Mouse (Mus musculus) c-Kit-negative CD71-positive TER-119-positive erythroid progenitor cells, embryonic 14.5 days (primary cell): ENCODE measurements around the gene Pitx2.

Experiments used
- DNase-seq: peaks from one replicate; pipeline ENCODE4 v3.0.0-alpha.2; 2013; ENCODE audit warnings: low read depth, low spot score

Pitx2 gene

GRCm38 (mm10) chr3:129216911-129217561 is 17.4 kb downstream of the Pitx2 start:
- DNase-seq, result no peak

DNA sequence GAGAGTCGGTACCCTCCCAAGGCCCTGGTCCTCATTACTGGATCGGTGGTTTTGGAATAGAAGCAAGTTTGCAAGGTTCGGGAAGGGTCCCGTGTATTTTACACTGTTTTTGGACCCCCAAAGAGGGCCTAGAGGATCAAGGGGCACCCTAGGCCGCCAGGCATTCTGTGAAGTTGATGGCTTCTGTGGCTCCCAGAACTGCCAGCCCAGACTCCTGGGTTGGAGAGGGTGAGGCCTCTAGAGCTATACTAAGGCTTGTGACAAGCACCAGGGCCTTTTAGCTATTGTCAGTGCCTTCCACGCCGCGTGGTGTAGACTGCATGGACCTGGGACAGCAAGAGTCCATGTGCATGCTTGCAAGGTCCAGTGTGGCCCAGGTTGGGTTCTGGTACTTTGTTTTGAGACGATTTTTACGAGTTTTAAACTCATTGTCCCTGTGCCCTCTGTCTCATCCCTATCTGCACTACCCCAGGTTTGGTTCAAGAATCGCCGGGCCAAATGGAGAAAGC is 18.2 kb downstream of the Pitx2 start:
- DNase-seq, result no peak

GRCm38 (mm10) chr3:129218371-129218921 is 18.8 kb downstream of the Pitx2 start:
- DNase-seq, result no peak

GRCm38 (mm10) chr3:129220086-129220670 is 20.5 kb downstream of the Pitx2 start:
- no peak for DNase-seq

GRCm38 (mm10) chr3:129220681-129221379 is 21.2 kb downstream of the Pitx2 start:
- no peak for DNase-seq

DNA sequence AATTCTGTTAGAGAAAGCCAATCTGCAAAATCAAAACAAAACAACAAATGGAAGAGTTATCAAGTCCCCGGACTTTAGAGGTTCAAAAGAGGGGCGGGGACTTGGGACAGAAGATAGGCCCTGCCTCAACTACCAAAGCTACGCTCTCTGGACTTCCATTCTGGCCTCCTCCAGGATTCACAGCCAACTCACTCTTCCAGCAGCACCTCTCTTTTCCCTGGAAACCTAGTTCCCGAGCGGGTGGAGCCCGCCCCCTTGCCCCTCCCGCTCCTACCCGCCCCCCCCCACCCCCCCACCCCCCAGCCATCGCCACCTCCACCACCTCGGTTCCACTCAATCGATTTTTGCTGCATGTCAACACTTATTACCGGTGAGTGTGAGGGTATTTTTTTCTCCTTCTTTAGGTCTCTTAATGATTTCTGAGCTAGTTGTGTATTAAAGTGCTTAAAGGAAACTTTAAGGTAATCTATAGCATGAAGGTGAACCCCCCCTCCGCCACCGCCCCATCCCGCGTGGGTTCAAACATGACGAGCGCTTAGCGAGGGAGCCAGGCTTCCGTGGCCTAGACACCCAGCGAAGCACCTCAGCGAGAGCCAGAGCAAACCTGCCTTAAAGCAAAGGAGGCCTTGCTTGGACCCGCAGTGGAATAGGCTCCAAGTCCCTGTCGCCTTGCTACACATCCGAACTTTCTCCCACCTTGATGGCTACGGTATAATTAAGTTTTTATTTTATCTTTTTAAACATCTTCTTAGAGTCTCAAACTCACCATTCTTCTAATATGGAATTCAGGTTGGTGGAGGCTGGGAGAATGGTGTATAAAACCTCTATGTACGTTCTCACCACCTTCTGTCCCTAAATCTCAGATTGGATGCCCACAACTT is 21.9 kb downstream of the Pitx2 start:
- DNase-seq, result no peak

GRCm38 (mm10) chr3:129222448-129223290 is 23.0 kb downstream of the Pitx2 start:
- DNase-seq, result no peak

GRCm38 (mm10) chr3:129223401-129223800 is 23.7 kb downstream of the Pitx2 start:
- no peak for DNase-seq

GRCm38 (mm10) chr3:129223964-129224805 is 24.5 kb downstream of the Pitx2 start:
- DNase-seq, result no peak

GRCm38 (mm10) chr3:129224806-129225576 is 25.3 kb downstream of the Pitx2 start:
- no peak for DNase-seq

GRCm38 (mm10) chr3:129225577-129226289 is 26.1 kb downstream of the Pitx2 start:
- DNase-seq, result no peak

DNA sequence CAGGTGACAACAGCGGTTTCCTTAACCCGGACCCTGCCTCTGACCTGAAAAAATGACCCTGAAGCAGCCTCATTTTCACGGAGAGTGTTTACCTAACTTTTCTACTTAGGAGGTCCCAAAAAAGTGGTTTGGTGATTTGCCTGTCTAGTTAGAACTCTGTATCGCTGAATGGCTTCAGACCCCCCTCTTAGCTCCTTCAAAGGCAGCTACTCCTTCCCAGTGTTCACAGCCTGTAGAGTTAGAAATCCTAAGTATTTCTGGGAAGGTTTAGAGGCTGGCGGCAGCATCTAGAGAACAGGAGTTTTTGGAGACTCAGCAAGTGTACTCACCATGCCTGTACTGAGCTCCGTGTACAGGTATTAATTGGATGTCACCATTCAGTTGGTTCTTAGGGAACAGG is 27.0 kb downstream of the Pitx2 start:
- DNase-seq, result no peak

DNA sequence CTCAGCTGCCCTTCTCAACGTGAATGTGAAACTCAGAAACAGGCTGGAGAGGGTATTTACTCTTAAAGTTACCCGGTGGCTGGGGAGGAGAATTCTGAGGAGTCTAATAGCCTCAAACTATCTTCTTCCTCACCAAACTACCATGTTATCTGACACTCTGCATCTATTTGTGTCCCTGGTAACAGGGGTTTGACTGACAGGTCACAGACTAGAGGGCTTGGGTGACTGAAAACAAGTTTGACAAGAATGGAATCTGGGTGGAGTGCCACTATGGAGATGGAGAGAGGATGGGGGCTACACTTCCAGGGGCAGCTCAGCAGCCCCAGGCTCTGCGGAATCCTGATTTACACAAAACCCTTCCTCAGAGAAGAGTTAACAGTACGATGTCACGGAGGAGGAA is 27.7 kb downstream of the Pitx2 start:
- DNase-seq, result no peak

- no peak for DNase-seq
Measured at GRCm38 (mm10) chr3:129238010-129238409, 38.3 kb downstream of the Pitx2 start.

- DNase-seq, result no peak
Measured at GRCm38 (mm10) chr3:129238664-129239258, 39.1 kb downstream of the Pitx2 start.

DNA sequence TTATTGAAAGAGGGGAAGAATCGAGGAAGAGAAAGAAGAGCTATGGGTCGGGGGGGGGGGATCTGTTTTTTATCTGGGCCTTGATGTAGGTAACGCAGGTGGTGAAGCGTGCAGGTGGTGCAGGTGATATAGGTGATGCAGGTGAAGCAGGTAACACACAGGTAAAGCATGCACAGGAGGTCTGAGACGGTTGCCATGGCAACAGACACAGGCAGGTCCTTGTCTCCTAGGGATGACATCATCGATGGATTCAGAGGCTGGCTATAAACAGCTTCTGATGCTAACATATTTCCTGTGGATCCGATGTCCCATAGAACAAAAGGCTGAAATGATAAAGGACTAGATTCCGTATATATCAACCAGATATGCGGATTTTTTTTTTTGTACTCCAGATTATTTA is 51.3 kb downstream of the Pitx2 start:
- DNase-seq, result no peak

- DNase-seq, result no peak
Measured at GRCm38 (mm10) chr3:129254246-129254645, 54.6 kb downstream of the Pitx2 start.

GRCm38 (mm10) chr3:129256283-129256682 is 56.6 kb downstream of the Pitx2 start:
- no peak for DNase-seq
